Mouse (Mus musculus) midbrain, postnatal 0 days (tissue): ENCODE data around the gene Ptp4a2. TPM values are rescaled to one million over a fixed set of nuclear protein-coding genes. Genes with fewer than 3 reads are reported as not detected.

ENCODE experiments used
- ATAC-seq: fragments of 200-750 bp; cut with Nextera tagmentation; 2 replicates; pipeline ENCODE4 v1.8.0; 2017; ENCODE audit warnings: moderate number of reproducible peaks, mild to moderate bottlenecking, moderate TSS enrichment, moderate library complexity; ENCODE audit not compliant: low FRiP score
- DNase-seq: peaks from one replicate; pipeline ENCODE4 v3.0.0-alpha.2; 2015; ENCODE audit warnings: low spot score
- H3K27ac ChIP-seq: fragments of 300-500 bp; sonication (generic); 2 replicates; pipeline ENCODE4 v1.5.1; 2014; ENCODE audit warnings: low read depth, mild to moderate bottlenecking, low read length, mixed read lengths
- H3K27me3 ChIP-seq: fragments of 300-500 bp; sonication (generic); 2 replicates; pipeline ENCODE4 v1.6.1; 2014; ENCODE audit warnings: low read length, control low read depth, mixed read lengths; ENCODE audit not compliant: insufficient read depth
- H3K36me3 ChIP-seq: fragments of 300-500 bp; sonication (generic); 2 replicates; pipeline ENCODE4 v1.6.1; 2014; ENCODE audit warnings: low read length, control low read depth, mixed read lengths; ENCODE audit not compliant: insufficient read depth
- H3K4me1 ChIP-seq: fragments of 300-500 bp; sonication (generic); 2 replicates; pipeline ENCODE4 v1.6.1; 2014; ENCODE audit warnings: mild to moderate bottlenecking, control low read depth, antibody characterized with exemption, low read length, mixed read lengths; ENCODE audit not compliant: insufficient read depth
- H3K4me2 ChIP-seq: fragments of 300-500 bp; sonication (generic); 2 replicates; pipeline ENCODE4 v1.6.1; 2014; ENCODE audit warnings: low read depth, mild to moderate bottlenecking, low read length, mixed read lengths; ENCODE audit not compliant: poor library complexity, severe bottlenecking
- H3K4me3 ChIP-seq: fragments of 300-500 bp; sonication (generic); 2 replicates; pipeline ENCODE4 v1.5.1; 2014; ENCODE audit warnings: low read depth, mild to moderate bottlenecking, low read length, moderate library complexity
- H3K9ac ChIP-seq: fragments of 300-500 bp; sonication (generic); replicated peaks from 2 replicates; pipeline ENCODE4 v1.6.1; 2014; ENCODE audit warnings: mild to moderate bottlenecking, low read length, moderate library complexity, mixed read lengths; ENCODE audit not compliant: poor library complexity, severe bottlenecking
- H3K9me3 ChIP-seq: fragments of 300-500 bp; sonication (generic); 2 replicates; pipeline ENCODE4 v1.6.1; 2016; ENCODE audit warnings: low read length, control low read depth
- CTCF ChIP-seq: IDR thresholded peaks from 2 replicates; pipeline ENCODE4 v1.5.1; 2016; ENCODE audit warnings: antibody characterized with exemption, mild to moderate bottlenecking
- WGBS: fragments of 180-500 bp; shearing (Covaris S2); extraction: QIAGEN DNeasy Blood & Tissue Kit; methylation state at CpG from one replicate; pipeline ENCODE4 v1.1.7; 2014; 5-methylcytosine and 5-hydroxymethylcytosine counted together
- polyA plus RNA-seq: library from polyadenylated mRNA; unstranded; fragments of >200 nt; fragmentation: Nextera tagmentation; extraction: Ambion mirVana; gene quantifications from 2 replicates; pipeline ENCODE4 v1.2.1, GENCODE M21; 2015
- total RNA-seq: library from RNA; depleted of rRNA; stranded (reverse); fragments of >200 nt; gene quantifications from 2 replicates; pipeline ENCODE4 v1.2.3, GENCODE M21; 2014

Ptp4a2 gene
- total and polyA plus RNA-seq, 2 experiments from 2014 or later = 94.0 to 245 TPM

- no peaks in the 10 kb centered on the region for H3K36me3 ChIP-seq
- no peak for DNase-seq
- no peak overlapping the region for H3K4me3 ChIP-seq
- no peak for ATAC-seq
- no peak for TF ChIP-seq CTCF
- no peaks in the 10 kb centered on the region for H3K27me3 ChIP-seq
- peaks cover 7% of the 10 kb centered on the region; the same call in 1 of the 2 replicates for H3K4me1 ChIP-seq
- no peak overlapping the region for H3K27ac ChIP-seq
- no peak overlapping the region for H3K4me2 ChIP-seq
- no peak overlapping the region for H3K9ac ChIP-seq
- H3K9me3 ChIP-seq = no peaks in the 10 kb centered on the region
- WGBS = 69% methylated on average over 8 of the region's 8 CpGs
Observed at GRCm38 (mm10) chr4:129878656-129879145, 67.7 kb downstream of the Ptp4a2 start.

DNA sequence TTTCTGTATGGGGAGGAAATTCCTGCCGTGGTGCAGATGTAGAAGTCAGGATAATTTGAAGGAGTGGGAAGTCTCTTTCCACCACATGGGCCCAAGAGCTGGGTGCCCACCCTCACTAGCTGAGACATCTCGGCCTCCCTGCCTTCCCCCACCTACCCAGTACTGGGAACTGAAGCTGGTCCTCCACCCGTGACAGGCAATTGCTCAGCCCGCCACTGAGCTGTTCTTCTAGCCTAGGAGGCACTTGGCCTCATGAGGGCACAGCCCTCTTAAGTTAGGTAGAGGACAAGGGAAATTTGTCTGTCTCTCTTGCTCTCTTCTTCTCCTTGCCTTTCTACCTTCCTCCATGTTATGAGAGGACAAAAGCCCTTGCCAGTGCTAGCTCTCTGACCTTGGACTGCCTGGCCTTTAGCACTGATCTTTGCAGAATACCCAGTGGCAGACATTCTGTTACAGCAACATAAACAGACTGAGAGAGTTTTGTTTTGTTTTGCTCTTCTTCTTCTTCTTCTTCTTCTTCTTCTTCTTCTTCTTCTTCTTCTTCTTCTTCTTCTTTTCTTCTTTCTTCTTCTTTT is 68.3 kb downstream of the Ptp4a2 start:
- TF ChIP-seq CTCF = no peak
- H3K4me1 ChIP-seq = peaks cover 10% of the 10 kb centered on the region; the same call in 1 of the 2 replicates
- ATAC-seq (no peak), DNase-seq (no peak)
- H3K27me3 ChIP-seq = no peaks in the 10 kb centered on the region
- H3K27ac ChIP-seq = no peak overlapping the region
- H3K4me2 ChIP-seq = no peak overlapping the region
- H3K9ac ChIP-seq = no peak overlapping the region
- no peaks in the 10 kb centered on the region for H3K36me3 ChIP-seq
- WGBS = 75% methylated on average over 4 of the region's 4 CpGs
- H3K9me3 ChIP-seq = no peaks in the 10 kb centered on the region
- no peak overlapping the region for H3K4me3 ChIP-seq

DNA sequence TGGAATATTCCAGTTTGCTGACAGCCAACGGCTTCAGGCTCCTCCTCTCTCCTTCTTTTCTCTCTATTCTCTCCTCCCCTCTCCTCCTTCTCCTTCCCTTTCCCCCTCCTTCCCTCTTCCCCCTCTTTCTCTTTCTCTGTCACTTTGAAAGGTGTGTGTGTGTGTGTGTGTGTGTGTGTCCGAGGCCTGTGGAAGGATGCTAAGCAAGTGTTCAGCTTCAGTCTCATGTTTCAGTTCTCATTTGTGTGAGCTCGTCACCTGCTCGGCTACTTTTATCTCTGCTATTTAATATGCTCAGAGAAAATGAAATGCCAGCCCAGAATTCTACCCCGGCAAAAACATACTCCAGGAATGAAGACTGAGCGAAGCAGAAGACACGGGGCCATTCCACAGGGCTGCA is 69.6 kb downstream of the Ptp4a2 start:
- Histone ChIP-seq H3K4me3 (no peak overlapping the region), H3K27me3 (no peaks in the 10 kb centered on the region), H3K27ac (no peak overlapping the region), H3K4me2 (no peak overlapping the region), H3K4me1 (peaks cover 10% of the 10 kb centered on the region; the same call in 1 of the 2 replicates), H3K9ac (no peak overlapping the region), H3K36me3 (no peaks in the 10 kb centered on the region), H3K9me3 (no peaks in the 10 kb centered on the region)
- ATAC-seq (no peak), DNase-seq (no peak)
- TF ChIP-seq CTCF = no peak
- 84% methylated on average over 7 of the region's 7 CpGs for WGBS

GRCm38 (mm10) chr4:129881661-129882060 is 70.6 kb downstream of the Ptp4a2 start:
- no peak for TF ChIP-seq CTCF
- H3K27me3 ChIP-seq = no peaks in the 10 kb centered on the region
- H3K4me3 ChIP-seq = no peak overlapping the region
- no peak for DNase-seq
- H3K9ac ChIP-seq = no peak overlapping the region
- 35% methylated on average over 3 of the region's 3 CpGs for WGBS
- ATAC-seq = no peak
- no peaks in the 10 kb centered on the region for H3K9me3 ChIP-seq
- H3K27ac ChIP-seq = no peak overlapping the region
- H3K4me2 ChIP-seq = no peak overlapping the region
- no peaks in the 10 kb centered on the region for H3K36me3 ChIP-seq
- peaks cover 10% of the 10 kb centered on the region; the same call in 1 of the 2 replicates for H3K4me1 ChIP-seq

DNA sequence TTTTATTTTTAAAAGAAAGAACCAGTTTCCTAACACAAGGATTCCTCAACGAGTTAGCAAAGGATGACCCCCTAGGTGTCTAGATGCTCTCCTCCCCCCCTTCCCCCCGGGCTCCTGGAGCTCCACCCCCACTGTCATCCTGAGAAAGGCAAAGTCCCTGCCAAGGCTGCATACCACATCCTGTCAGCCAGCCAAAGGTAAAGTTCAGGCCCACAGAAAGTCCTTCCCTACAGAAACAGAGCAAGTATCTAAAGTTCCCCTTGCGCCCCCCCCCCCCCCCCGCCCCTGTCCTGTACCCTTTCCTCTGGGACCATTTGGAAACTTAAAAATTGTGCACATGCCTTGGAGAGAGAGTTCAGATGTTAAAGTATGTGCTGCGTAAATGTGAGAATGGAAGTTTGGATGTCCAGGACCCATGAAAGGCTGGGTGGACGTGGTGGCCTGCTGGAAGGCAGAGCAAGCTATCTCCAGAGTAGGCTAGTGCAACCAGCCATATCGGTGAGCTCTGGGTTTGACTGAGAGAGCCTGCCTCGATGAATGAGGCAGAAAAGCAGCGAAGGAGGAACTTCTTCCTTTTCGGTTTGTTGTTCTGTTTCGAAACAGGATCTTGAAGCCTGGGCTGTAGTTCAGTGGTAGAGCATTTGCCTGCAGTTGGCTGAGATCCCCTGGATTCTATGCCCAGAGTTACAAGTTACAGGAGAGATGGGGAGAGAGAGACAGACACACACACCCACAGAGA is 71.7 kb downstream of the Ptp4a2 start:
- WGBS = 21% methylated on average over 10 of the region's 11 CpGs

More for the DNA sequence above, 71.7 kb downstream of the Ptp4a2 start:
- TF ChIP-seq CTCF = no peak
- Histone ChIP-seq H3K36me3 (no peaks in the 10 kb centered on the region), H3K9me3 (no peaks in the 10 kb centered on the region), H3K27ac (0 out of 2 replicates have a peak overlapping the region, but pooled peaks have one; percentile 18), H3K4me1 (peaks cover 8% of the 10 kb centered on the region; the same call in 1 of the 2 replicates), H3K27me3 (no peaks in the 10 kb centered on the region), H3K4me3 (no peak overlapping the region), H3K4me2 (peak overlapping the region; percentile 18), H3K9ac (0 out of 2 replicates have a peak overlapping the region, but pooled peaks have one; percentile 33)
- ATAC-seq (no peak), DNase-seq (peak; percentile 48)
